Mouse (Mus musculus): ENCODE results near the gene Ikzf3. TPM values are rescaled to one million over a fixed set of nuclear protein-coding genes. Genes with fewer than 3 reads are reported as not detected.

The Ikzf3 gene
- total RNA-seq (2022) = not detected

DNA sequence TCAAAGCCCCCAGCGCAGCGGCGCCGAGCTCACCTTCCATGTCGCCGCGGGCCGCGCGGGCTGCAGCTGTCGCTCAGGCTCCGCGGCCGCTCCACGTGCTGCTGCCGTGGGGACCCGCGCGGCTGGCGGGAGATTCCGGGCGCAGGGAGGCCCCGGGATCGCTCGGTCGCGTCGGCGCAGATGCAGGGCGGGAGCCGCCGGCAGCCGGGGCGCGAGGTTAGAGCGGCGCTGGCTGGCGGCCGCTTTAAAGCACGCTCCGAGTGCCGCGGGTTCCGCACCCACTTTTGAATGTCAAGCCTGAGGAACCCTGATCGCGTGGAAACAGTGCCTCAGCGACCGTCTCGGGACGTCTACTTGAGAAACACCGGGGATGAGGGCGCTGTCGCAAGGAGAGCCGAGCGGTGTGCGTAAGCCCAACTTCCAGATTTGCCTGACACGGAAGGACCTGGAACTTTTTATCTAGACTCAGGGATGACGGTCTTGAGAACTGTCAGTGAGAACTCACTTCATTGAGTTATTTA lies at the start of gene Ikzf3:
Ikzf3 (minus strand) TSS at position 321 of the 521 bp plus-strand sequence.
- no peak for DNase-seq (ENCODE audit: low spot score in 2 of 2)

DNA sequence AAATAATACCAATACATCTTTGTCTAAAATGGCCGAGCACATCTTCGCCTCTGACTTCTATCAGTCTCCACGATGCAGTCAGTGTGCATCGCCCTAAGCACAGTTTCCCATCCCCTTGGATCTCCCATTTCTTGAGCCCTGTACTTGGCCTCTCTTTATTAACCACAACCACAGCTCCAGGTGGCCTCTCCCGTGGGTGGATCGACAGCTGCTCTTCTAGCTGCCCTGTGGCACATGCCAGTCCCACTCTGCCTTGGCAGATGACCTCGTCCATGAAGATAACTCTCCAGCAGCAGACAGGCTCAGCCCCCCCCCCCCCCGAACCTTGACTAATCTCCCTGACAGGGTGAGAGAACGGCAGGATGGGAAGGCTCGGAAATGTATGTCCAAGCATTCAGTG lies 49.6 kb upstream of the Ikzf3 start:
- no peak for DNase-seq (ENCODE audit: low spot score in 2 of 2)

DNA sequence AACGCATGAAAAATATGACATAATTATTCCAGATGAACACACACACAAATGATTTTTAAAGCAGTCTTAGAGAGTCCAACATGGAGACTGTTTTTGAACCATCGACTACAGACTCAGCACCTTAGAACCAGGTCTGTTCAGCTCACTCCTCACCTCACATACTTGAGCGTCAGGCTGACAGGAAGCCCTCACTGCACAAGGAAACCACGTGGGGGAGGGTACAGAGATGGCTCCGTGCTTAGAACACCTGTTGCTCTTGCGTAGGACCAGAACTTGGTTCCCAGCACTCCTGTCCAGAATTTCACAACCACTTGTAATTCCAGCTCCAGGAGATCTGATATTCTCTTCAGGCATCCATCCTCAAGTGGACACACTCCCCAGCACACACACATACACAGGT lies 49.2 kb upstream of the Ikzf3 start:
- DNase-seq (ENCODE audit: low spot score in 2 of 2) = no peak

DNA sequence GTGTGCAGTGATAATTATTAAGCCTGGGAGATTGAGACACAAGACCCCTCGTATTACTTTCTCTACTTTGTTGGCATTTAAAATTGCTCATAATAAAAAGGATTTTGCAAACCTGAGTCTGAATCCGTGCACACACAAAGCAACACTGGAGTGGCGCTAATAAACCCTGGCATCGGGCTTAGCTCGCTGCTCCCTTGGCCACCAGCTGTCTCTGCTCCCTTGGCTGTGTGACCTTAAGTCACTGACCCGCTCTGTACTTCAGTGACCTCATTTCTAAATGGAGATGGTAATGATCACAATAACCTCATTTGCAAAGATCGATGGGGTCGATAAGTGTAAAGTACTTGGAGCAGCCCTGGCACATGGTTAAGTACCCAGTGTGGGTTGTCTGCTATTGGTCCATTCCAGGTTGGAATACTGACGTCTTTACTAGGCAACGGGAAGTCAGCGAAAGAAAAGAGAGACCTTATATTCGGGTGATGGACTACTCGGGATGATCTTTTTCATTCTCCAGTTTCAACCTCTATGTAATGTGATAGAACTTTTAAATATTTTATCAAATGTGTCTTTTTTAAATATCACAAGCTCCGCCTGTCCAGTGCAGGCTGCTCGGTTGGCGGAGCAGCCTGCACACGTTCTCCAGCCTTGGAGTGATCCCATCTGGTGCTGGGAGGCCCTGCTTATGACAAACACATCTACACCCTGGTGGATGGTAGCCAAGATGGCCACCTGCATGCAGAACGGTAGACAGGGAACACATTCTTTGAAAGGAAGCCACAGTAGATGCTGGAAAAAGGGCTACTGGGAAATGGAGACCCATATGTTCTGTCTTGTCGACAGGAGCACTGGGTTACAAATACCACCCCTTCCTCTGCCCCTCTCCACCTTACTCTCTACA lies 45.0 kb upstream of the Ikzf3 start:
- no peak for DNase-seq (ENCODE audit: low spot score in 2 of 2)

DNA sequence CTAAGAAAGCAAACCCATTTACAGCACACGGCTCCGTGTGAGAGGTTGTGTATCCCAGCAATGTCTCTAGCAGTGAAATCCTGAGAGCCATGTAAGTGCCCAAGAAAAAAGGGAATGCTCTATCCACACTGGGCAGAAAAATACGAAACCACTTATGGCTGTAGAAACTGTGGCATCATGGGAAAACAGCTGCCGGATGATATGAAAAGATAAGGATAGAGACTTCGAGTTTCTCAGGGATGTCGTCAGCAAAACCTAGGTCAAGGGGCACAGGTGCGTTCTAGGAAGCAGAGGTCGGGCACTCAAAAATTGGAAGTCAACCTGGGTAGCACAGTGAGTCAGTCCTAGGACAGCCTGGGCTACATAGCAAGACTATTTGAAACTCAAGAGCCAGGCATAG lies 43.5 kb upstream of the Ikzf3 start:
- no peak for DNase-seq (ENCODE audit: low spot score in 2 of 2)

DNA sequence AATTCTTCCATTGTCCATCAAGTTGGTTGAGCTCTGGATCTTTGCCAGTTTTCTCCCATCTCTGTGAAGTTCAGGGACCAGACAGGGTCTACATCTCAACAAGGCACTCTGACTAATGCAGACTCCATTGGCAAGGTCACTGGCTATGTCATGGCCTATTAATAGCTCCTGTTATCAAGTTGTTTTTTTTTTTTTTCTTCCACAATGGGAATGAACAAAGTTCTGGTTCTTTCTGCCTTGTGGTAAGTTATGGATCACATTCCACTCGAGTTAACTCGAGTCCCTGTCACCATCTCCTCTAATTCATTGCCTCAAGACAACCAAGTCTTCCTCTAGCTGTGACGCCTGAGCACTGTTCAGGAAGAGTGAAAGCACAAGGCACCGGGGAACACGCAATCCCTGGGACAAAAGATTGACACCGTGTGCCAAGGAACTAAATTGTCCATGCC lies 43.0 kb upstream of the Ikzf3 start:
- no peak for DNase-seq (ENCODE audit: low spot score in 2 of 2)

DNA sequence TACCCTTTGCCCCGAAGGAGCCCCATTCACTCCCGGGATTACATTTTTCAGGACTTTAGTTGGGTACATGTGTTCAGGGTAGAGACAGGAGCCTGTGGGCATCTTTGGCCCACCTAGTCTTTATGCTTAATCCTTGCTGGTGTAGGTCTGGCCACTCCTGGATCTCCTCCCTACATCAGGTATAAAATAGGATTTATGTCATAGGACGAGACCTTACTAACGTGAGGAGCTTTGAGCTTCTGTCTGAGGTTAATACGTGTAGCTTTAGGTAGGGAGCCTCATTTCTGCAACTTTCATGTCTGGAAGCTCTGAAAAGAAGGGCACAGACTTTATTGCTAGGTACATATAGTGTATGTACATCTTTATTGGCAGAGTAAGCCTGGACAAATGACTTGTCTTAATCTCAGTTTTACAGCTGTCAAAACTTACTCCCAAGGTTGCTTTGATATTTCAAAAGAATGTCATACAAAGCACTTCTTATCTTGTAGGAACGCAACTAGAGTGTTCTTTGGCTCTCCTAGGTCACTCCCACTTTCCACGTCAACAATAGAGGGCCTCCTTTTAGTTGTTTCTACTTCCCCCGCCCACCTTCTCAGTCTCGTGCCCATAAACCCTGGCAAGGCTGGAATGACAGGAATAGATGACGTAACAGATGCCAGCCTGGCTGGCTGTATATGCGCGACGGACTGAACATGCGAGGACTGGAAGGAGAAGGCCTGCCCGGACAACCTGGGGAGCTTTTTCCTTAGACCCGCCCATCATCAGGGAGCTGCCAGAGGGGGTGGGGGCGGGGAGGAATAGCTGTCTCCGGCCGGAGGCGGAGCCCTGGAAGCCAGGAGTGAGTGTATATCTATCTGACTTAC lies 42.1 kb upstream of the Ikzf3 start:
- peak; percentile 57 to 58 for DNase-seq (ENCODE audit: low spot score in 2 of 2)

DNA sequence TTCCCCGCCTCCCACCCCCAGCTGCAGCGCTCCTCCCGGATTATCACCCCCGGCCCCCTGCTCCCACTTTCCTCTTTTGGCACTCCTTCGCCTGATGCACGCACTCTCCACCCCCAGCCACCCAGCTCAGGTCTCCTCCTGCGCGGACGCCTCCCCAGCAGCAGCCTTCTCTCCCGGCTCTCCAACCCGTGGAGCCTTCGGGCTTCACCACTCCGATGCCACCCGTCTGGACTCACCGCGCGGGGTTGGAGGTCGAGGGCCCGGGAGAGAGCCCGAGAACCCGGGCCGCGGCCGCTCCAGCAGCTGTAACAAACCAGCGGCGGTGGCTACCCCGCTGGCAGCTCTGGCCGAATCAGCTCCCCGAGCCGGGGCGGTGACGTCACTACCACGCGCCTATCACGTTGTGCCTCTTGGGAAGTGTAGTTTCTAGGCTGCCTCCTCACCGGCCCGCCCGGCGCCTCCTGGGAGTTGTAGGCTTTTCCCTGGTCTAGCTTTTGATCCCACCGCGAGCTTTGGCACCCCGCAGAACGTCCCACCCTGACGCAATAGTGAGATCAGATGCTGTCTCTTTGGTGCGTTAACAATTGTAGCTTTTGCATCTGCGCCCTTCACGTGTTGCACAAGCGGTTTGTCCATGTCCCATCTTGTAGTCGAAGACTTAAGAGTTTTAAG lies 41.2 kb upstream of the Ikzf3 start, which contains the start of gene Ormdl3:
Ormdl3 (minus strand) TSS at position 477 of the 672 bp plus-strand sequence.
- peak; percentile 97 for DNase-seq (ENCODE audit: low spot score in 2 of 2)

DNA sequence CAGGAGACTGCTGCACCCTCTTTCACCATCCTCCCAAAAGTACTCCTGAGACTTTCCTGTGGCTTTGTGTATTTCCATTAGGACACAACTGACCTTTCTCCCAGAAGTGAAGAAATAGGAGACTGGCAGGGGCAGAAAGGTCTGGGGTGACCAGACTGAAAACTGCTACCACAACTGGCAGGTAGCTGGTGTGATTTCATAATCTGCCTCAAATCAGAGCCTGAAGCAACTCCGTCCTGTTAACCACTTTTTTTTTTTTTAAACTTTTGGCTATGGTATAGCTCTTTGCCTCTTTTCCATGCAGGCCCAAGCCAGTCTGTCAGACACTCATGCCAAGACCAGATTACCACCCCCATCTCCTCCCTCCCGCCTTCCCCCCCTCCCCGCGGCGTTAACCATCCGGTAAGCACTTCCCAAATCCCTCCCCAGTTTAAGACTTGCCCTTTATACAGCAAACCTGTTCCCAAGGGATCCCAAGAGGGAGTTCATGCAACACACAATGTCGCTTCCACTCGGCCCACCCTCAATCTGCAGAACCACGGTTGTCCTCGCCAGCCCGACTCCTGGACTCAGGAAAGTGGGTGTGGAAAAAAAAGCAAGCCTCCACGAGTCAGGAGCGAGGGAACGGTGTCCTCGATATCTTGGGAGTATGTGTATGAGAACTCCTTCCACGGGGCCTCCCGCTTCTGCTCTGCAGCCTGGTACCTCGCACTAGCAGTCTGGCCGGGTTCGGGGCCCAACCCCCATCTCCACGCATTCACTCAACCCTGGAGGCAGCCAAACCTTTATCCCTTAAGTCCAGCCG lies 40.5 kb upstream of the Ikzf3 start:
- peak in 1 of 2 experiments; percentile 9 for DNase-seq (ENCODE audit: low spot score in 2 of 2)

DNA sequence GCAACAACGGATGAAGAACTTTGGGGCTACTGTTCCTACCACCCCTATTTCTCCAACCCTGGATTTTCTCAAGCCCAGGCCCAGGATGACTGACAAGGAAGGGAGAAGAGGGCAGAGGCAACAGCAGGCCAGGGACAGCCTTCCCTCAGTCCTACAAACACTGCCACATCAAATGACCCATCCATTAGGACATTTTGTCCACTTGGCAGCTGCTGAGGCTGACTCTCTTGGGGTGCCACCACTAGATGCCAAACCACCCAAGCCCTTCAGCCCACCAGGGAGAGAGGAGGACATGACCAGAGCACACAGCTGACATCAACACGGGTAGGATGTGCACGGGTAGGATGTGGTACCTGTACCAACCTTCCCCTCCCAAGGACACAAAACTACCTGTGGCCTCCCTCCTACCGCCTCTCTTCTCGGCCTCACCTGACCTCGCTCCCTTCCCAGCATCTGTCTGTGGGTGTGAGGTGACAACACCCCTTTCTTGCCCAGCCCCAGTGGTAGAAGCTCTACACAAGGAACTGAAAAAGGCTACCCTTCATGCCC lies 38.9 kb upstream of the Ikzf3 start:
- DNase-seq (ENCODE audit: low spot score in 2 of 2) = no peak

DNA sequence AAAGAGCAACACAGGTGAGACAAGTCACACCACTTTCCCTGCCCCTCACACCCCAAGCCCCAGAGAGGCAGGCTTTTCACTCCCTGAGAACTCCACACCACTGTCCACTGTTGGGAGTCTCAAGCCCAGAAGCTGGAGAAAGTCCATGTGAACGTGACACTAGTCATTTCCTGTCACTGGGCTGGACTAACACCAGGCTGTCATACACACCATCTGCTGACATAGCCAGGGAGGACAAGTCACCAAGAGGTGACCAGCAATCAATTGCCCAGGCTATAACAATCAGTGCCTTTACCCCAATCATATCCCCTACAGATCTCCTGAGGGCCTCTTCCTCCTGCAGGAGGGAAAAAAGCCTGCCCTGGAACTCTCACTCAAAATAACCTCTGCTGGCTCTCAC lies 38.3 kb upstream of the Ikzf3 start:
- no peak for DNase-seq (ENCODE audit: low spot score in 2 of 2)

DNA sequence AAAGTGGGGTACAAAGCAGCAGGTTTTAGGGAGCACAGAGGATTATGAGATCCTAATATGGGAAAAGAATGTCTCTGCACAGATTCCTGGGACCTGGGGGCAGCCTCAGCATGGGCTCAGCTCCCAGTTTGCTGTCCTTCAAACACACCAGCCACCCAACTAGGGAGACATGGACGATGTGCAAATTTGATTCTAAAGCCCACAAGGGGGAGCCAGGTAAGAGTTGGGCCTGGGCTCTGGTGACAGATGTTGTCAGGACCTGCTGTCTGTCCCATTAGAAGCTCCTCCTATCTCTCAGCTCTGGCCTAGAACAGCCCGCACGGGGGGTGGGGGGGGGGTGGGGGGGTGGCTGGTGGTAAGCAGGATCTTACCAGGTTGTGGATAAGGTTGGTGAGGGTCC lies 37.7 kb upstream of the Ikzf3 start:
- no peak for DNase-seq (ENCODE audit: low spot score in 2 of 2)

DNA sequence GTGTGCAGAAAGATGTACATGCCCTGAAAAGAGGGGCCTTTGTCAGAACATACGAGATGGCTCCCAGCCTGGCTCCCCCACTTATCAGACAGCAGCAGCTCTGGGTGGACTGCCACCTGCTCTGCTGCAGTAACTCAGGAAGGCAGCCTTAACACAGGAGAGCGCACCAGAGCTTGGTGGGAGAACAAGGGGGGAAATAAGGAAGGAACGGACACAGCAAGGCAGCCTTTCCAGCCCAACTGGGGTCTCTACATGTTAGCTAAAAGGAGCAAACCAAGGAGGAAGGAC lies 37.4 kb upstream of the Ikzf3 start:
- no peak for DNase-seq (ENCODE audit: low spot score in 2 of 2)

DNA sequence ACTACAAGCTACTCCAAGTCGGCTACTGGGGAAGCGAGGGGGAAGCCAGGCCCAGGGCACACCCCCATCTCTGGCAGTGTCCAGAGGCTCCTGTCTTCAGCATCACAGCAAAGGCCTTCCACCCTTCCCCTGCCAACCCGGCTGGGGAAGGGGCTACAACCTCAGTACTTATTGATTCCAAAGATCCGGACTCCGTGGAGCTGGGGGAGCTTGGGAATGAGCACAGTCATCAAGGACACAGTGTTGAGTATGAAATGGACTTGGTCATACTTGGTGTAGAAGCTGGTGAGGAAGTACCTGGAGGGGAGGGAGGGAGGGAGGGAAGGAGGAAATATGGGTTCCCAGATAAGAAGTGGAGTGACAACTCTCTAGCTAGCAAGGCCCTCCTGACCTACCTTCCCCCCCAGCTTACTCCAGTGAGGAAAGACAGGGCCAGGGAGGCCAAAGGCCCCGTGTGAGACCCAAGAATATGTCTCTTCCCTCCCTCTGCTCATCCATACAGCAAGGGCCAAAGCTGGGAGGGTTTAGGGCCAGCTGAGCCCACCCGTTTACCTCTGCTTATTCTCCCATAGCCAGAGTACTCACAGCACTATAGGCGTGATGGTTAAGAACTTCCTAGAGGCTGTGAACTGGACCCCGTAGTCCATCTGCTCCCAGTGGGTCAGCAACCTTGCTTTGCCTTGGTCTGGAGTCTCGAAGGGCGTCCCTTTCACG lies 36.9 kb upstream of the Ikzf3 start:
- DNase-seq (ENCODE audit: low spot score in 2 of 2) = no peak

DNA sequence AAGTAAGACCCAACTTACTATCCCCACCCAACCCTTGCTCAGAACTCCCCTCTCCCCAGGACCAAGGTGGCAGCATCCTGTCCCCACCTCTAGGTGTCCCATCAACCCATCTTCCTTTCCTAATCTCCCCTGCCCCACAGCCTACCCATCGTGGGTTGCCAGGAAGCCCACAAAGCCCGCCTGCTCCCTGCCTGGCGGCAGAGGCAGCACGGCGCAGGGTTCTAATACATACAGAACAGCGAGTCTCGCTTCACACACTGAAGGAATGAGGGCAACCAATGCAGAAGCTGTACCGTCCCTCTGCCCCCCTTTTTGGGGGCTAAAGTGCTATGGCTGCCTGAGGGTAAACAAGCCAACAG lies 36.2 kb upstream of the Ikzf3 start:
- DNase-seq (ENCODE audit: low spot score in 2 of 2) = no peak

DNA sequence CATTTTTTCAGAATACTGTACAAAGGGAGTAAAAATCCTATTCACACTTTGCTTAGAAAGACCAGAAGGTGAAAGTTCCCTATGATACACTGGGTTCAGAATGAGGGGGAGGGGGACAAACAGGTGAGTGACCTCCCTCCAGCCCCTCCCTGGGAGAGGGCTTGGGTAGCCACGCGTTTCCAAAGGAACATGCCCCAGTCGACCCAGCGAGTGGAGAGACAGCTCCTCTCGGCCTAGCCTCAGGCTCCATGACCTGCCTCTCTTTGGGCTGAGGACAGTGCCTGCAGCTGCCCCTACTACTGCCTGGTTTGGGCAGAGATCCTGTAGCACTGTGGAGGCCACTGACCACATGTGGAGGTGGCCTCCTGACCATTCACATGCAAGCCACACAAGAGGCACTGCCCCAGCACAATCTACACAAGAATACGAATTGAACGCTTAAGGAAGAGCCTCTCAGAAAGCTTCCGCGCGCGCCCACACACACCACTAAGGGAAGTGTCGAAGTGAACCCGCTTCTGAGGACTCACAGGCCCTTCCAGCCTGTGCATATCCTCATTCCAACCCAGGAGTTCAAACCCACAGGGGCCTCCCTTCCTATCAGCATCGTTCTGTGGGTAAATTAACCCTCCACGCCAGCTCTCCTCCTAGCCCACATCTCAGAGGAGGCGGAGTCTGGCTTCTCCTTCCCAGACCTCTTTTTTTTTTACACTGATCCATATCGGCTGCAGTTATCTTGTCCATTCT lies 35.6 kb upstream of the Ikzf3 start:
- no peak for DNase-seq (ENCODE audit: low spot score in 2 of 2)

DNA sequence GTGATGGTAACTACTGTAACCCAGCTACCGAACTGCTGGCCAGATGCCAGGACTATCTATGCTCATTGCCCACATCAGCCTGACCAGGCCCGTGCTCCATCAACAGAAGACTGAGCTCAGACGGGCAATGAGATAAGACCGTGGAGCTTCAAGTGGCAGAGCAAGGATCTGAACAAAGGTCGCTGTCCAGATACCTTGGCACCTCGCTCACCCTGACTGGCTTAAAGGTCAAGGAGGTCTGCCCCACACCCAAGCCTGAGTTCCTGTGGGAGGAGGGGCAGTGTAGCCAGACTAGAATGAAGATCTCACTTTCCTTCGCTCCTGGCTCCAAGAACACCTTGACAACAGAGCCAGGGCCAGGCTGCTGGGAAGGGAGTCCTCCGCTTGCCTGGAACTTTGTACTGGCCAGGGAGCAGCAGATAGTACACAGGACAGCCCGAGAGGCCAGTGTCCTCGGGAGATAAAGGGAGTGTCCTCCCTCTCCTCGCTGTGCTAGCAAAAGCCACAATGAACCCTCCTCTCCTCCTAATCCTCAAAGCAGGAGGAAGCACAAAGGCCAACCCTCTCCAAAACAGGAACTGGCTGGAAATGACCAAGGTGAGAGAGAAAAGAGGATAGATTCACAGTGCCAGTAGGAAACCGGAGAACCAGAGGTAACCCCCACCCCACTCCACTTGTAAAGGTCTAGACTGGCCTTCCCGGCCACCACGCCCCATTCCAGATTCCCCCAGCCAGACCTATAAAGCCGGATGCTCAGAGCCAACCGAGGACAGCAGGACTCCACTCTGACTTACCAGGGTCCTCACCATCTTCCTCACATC lies 34.7 kb upstream of the Ikzf3 start:
- no peak for DNase-seq (ENCODE audit: low spot score in 2 of 2)

DNA sequence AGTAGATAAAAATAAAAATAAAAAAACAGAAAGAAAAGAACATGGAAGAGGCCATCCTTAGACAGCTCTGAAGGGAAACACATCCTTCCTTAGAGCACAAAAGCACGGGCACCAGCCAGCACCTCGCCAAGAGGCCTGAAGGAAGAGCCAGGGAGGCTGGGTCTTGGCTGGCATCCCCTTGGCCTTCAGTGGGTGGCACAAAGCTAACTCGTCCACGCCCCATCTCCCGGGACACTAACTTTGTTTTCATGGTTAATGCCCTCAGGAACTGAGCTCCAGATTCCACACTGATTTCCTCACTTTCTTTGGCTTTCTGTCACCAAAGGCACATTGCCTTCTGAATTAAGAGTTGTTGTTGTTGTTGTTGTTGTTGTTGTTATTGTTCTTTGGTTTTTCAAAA lies 31.9 kb upstream of the Ikzf3 start:
- peak in 1 of 2 experiments; percentile 13 for DNase-seq (ENCODE audit: low spot score in 2 of 2)
